Mouse (Mus musculus) liver, embryonic 12.5 days (tissue): ENCODE measurements around the gene Cdk10. TPM values are rescaled to one million over a fixed set of nuclear protein-coding genes. Genes with fewer than 3 reads are reported as not detected.
"Not testable (repeated sequence)": the region's sequence is repeated elsewhere in the genome, so short reads cannot be mapped to it uniquely, and the experiment has no call there.

ENCODE experiments used
- ATAC-seq: fragments of 200-750 bp; cut with Nextera tagmentation; 2 replicates; pipeline ENCODE4 v1.8.0; 2017; ENCODE audit warnings: moderate number of reproducible peaks, mild to moderate bottlenecking, moderate library complexity
- H3K27ac ChIP-seq: fragments of 300-500 bp; sonication (generic); 2 replicates; pipeline ENCODE4 v1.5.1; 2016; ENCODE audit warnings: mild to moderate bottlenecking
- H3K27me3 ChIP-seq: fragments of 300-500 bp; sonication (generic); replicated peaks from 2 replicates; pipeline ENCODE4 v1.6.1; 2016; ENCODE audit warnings: mild to moderate bottlenecking, moderate library complexity
- H3K36me3 ChIP-seq: fragments of 300-500 bp; sonication (generic); 2 replicates; pipeline ENCODE4 v1.6.1; 2016; ENCODE audit warnings: mild to moderate bottlenecking, moderate library complexity
- H3K4me1 ChIP-seq: fragments of 300-500 bp; sonication (generic); 2 replicates; pipeline ENCODE4 v1.6.1; 2016
- H3K4me2 ChIP-seq: fragments of 300-500 bp; sonication (generic); 2 replicates; pipeline ENCODE4 v1.6.1; 2016; ENCODE audit warnings: mild to moderate bottlenecking, moderate library complexity
- H3K4me3 ChIP-seq: fragments of 300-500 bp; sonication (generic); 2 replicates; pipeline ENCODE4 v1.5.1; 2016; ENCODE audit warnings: mild to moderate bottlenecking, moderate library complexity
- H3K9ac ChIP-seq: fragments of 300-500 bp; sonication (generic); 2 replicates; pipeline ENCODE4 v1.6.1; 2016; ENCODE audit warnings: mild to moderate bottlenecking, moderate library complexity
- H3K9me3 ChIP-seq: fragments of 300-500 bp; sonication (generic); replicated peaks from 2 replicates; pipeline ENCODE4 v1.6.1; 2016; ENCODE audit warnings: mild to moderate bottlenecking, moderate library complexity
- WGBS: fragments of 180-500 bp; shearing (Covaris S2); methylation state at CpG from one replicate; pipeline ENCODE4 v1.1.7; 2016; ENCODE audit not compliant: insufficient replicate concordance; 5-methylcytosine and 5-hydroxymethylcytosine counted together
- polyA plus RNA-seq: library from polyadenylated mRNA; unstranded; fragments of >200 nt; fragmentation: Nextera tagmentation; extraction: Ambion mirVana; gene quantifications from 2 replicates; pipeline ENCODE4 v1.2.1, GENCODE M21; 2016

The Cdk10 gene
- polyA plus RNA-seq, 1 experiment from 2014 or later, result 16.2 TPM

GRCm38 (mm10) chr8:123203571-123203970 is 21.1 kb upstream of the Cdk10 start:
- no peak for ATAC-seq
- H3K27me3 ChIP-seq, result peaks cover 35% of the 10 kb centered on the region
- no peaks in the 10 kb centered on the region for H3K4me1 ChIP-seq
- H3K4me3 ChIP-seq, result no peak overlapping the region
- H3K27ac ChIP-seq, result no peak overlapping the region
- H3K9me3 ChIP-seq, result no peaks in the 10 kb centered on the region
- no peak overlapping the region for H3K9ac ChIP-seq
- WGBS, result 75% methylated on average over 3 of the region's 3 CpGs
- no peak overlapping the region for H3K4me2 ChIP-seq
- H3K36me3 ChIP-seq, result peaks cover 43% of the 10 kb centered on the region

- no peaks in the 10 kb centered on the region for H3K9me3 ChIP-seq
- H3K4me1 ChIP-seq, result peaks cover 35% of the 10 kb centered on the region
- peak overlapping the region; percentile 95 for H3K4me2 ChIP-seq
- H3K9ac ChIP-seq, result peak overlapping the region; percentile 96
- 25% methylated on average over 10 of the region's 10 CpGs for WGBS
- H3K27me3 ChIP-seq, result peaks cover 17% of the 10 kb centered on the region
- H3K27ac ChIP-seq, result peak overlapping the region; percentile 80
- no peak for ATAC-seq
- peaks cover 38% of the 10 kb centered on the region for H3K36me3 ChIP-seq
- H3K4me3 ChIP-seq, result peak overlapping the region; percentile 99
Observed at GRCm38 (mm10) chr8:123211876-123212275, 12.8 kb upstream of the Cdk10 start.

GRCm38 (mm10) chr8:123212321-123213117 is 12.1 kb upstream of the Cdk10 start, which contains the start of the genes Chmp1a and Spata33:
TSS of gene Chmp1a (minus strand) at chr8:123212763.
TSS of gene Spata33 (plus strand) at chr8:123212832.
- Histone ChIP-seq H3K4me2 (peak within 1 kb of the TSS; percentile 95), H3K9ac (peak within 1 kb of the TSS; percentile 96), H3K27me3 (peaks cover 20% of the 10 kb centered on the region), H3K4me3 (peak within 1 kb of the TSS; percentile 99), H3K9me3 (no peaks in the 10 kb centered on the region), H3K27ac (peak within 1 kb of the TSS; percentile 80), H3K36me3 (peaks cover 32% of the 10 kb centered on the region), H3K4me1 (peaks cover 35% of the 10 kb centered on the region)
- ATAC-seq, result peak; percentile 89
- under 1% methylated on average over 61 of the region's 76 CpGs for WGBS

- peak overlapping the region; percentile 80 for H3K27ac ChIP-seq
- peaks cover 20% of the 10 kb centered on the region for H3K27me3 ChIP-seq
- no peaks in the 10 kb centered on the region for H3K9me3 ChIP-seq
- peak overlapping the region; percentile 99 for H3K4me3 ChIP-seq
- 25% methylated on average over 22 of the region's 22 CpGs for WGBS
- H3K9ac ChIP-seq, result peak overlapping the region; percentile 96
- peaks cover 24% of the 10 kb centered on the region for H3K36me3 ChIP-seq
- H3K4me1 ChIP-seq, result peaks cover 35% of the 10 kb centered on the region
- ATAC-seq, result no peak; the same call in 1 of the 2 replicates
- H3K4me2 ChIP-seq, result peak overlapping the region; percentile 95
Observed at GRCm38 (mm10) chr8:123213118-123213772, 11.4 kb upstream of the Cdk10 start.

GRCm38 (mm10) chr8:123215430-123215829 is 9.2 kb upstream of the Cdk10 start:
- Histone ChIP-seq H3K4me3 (no peak overlapping the region), H3K4me2 (no peak overlapping the region), H3K27ac (no peak overlapping the region), H3K27me3 (peaks cover 20% of the 10 kb centered on the region), H3K9ac (no peak overlapping the region), H3K36me3 (peaks cover 3% of the 10 kb centered on the region; the same call in 1 of the 2 replicates), H3K4me1 (peaks cover 35% of the 10 kb centered on the region), H3K9me3 (no peaks in the 10 kb centered on the region)
- 30% methylated on average over 3 of the region's 3 CpGs for WGBS
- ATAC-seq, result no peak

GRCm38 (mm10) chr8:123220917-123221316 is 3.7 kb upstream of the Cdk10 start:
- no peak overlapping the region for H3K4me2 ChIP-seq
- no peak overlapping the region for H3K9ac ChIP-seq
- no peaks in the 10 kb centered on the region for H3K9me3 ChIP-seq
- no peaks in the 10 kb centered on the region for H3K36me3 ChIP-seq
- H3K27me3 ChIP-seq, result peaks cover 10% of the 10 kb centered on the region; the same call in 1 of the 2 replicates
- H3K4me1 ChIP-seq, result peaks cover 17% of the 10 kb centered on the region
- ATAC-seq, result no peak
- no peak overlapping the region for H3K27ac ChIP-seq
- 58% methylated on average over 1 of the region's 1 CpGs for WGBS
- H3K4me3 ChIP-seq, result no peak overlapping the region

- WGBS, result 71% methylated on average over 1 of the region's 1 CpGs
- H3K27me3 ChIP-seq, result peaks cover 6% of the 10 kb centered on the region
- peaks cover 19% of the 10 kb centered on the region for H3K4me1 ChIP-seq
- no peak overlapping the region for H3K4me3 ChIP-seq
- H3K9ac ChIP-seq, result no peak overlapping the region
- H3K9me3 ChIP-seq, result no peaks in the 10 kb centered on the region
- no peak overlapping the region for H3K4me2 ChIP-seq
- H3K36me3 ChIP-seq, result peaks cover 25% of the 10 kb centered on the region
- H3K27ac ChIP-seq, result no peak overlapping the region
- no peak for ATAC-seq
Observed at GRCm38 (mm10) chr8:123228416-123228815, 3.8 kb downstream of the Cdk10 start.

- not testable (repeated sequence) for H3K4me3 ChIP-seq, H3K9ac ChIP-seq, ATAC-seq, H3K4me2 ChIP-seq, H3K27ac ChIP-seq, H3K9me3 ChIP-seq
- Histone ChIP-seq H3K4me1 (peaks cover 16% of the 10 kb centered on the region), H3K36me3 (peaks cover 25% of the 10 kb centered on the region), H3K27me3 (peaks cover 25% of the 10 kb centered on the region)
- 65% methylated on average over 11 of the region's 11 CpGs for WGBS
Observed at GRCm38 (mm10) chr8:123230326-123230725, 5.7 kb downstream of the Cdk10 start.

GRCm38 (mm10) chr8:123231742-123232141 is 7.1 kb downstream of the Cdk10 start:
- Histone ChIP-seq H3K4me2 (no peak overlapping the region), H3K9me3 (no peaks in the 10 kb centered on the region), H3K9ac (no peak overlapping the region), H3K27ac (no peak overlapping the region), H3K36me3 (peaks cover 25% of the 10 kb centered on the region), H3K4me3 (no peak overlapping the region), H3K4me1 (peaks cover 21% of the 10 kb centered on the region), H3K27me3 (peaks cover 31% of the 10 kb centered on the region)
- WGBS, result 72% methylated on average over 5 of the region's 5 CpGs
- ATAC-seq, result no peak

GRCm38 (mm10) chr8:123232553-123232952 is 7.9 kb downstream of the Cdk10 start:
- Histone ChIP-seq H3K9me3 (no peaks in the 10 kb centered on the region), H3K27me3 (peaks cover 31% of the 10 kb centered on the region), H3K4me1 (peaks cover 21% of the 10 kb centered on the region), H3K9ac (no peak overlapping the region), H3K36me3 (peaks cover 18% of the 10 kb centered on the region), H3K4me2 (no peak overlapping the region), H3K4me3 (no peak overlapping the region), H3K27ac (no peak overlapping the region)
- ATAC-seq, result no peak
- 43% methylated on average over 7 of the region's 7 CpGs for WGBS

- Histone ChIP-seq H3K4me2 (no peak overlapping the region), H3K4me3 (no peak overlapping the region), H3K36me3 (peaks cover 11% of the 10 kb centered on the region), H3K27me3 (peaks cover 31% of the 10 kb centered on the region), H3K27ac (no peak overlapping the region), H3K9me3 (no peaks in the 10 kb centered on the region), H3K4me1 (peaks cover 21% of the 10 kb centered on the region), H3K9ac (no peak overlapping the region)
- 56% methylated on average over 13 of the region's 13 CpGs for WGBS
- ATAC-seq, result no peak
Observed at GRCm38 (mm10) chr8:123233300-123233699, 8.7 kb downstream of the Cdk10 start.

- WGBS, result 73% methylated on average over 11 of the region's 11 CpGs
- Histone ChIP-seq H3K9ac (no peak overlapping the region), H3K4me1 (peaks cover 21% of the 10 kb centered on the region), H3K4me2 (no peak overlapping the region), H3K9me3 (no peaks in the 10 kb centered on the region), H3K4me3 (no peak overlapping the region), H3K27ac (no peak overlapping the region), H3K36me3 (peaks cover 7% of the 10 kb centered on the region), H3K27me3 (peaks cover 31% of the 10 kb centered on the region)
- no peak for ATAC-seq
Observed at GRCm38 (mm10) chr8:123233760-123234159, 9.1 kb downstream of the Cdk10 start.
